Mouse (Mus musculus) mouse embryonic stem cell (cell line): ENCODE measurements around the gene Fam178b.
"Not testable (repeated sequence)": the region's sequence is repeated elsewhere in the genome, so short reads cannot be mapped to it uniquely, and the experiment has no call there.

ENCODE experiments used
- in situ Hi-C, 2 experiments: fragments of 300-500 bp; cut with MboI; formaldehyde crosslinking; loops; 1 replicate in 1 of 2; 3 replicates in 1 of 2; pipeline ENCODE4 v1.14.3; 2019 to 2020; ENCODE audit warnings: low sequenced_read_pairs in 2 of 2, low pct_unique_long_range_greater_than_20kb in 1 of 2, mixed read lengths in 1 of 2; ENCODE audit not compliant: unreplicated experiment in 1 of 2

Gene Fam178b

DNA sequence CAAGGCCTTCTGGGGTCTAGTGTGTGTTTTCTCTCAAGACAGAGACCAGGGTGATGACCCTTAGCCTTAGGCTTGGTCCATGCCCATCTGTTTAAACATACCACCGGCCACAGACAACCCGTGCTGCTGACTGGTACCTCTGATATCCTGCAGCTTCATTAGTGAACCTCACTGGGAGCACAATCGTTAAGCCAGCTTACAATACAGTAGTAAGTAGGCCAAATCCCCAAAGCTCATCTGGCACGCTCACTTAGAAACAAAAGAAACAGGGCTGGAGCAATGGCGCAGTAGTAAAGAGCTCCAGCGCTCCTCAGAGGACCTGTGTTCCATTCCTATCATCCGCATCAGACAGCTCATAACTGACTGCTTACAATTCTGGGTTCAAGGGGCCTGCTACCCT, 2.1 kb downstream of the Fam178b start:
- in situ Hi-C loops: no loop called here

DNA sequence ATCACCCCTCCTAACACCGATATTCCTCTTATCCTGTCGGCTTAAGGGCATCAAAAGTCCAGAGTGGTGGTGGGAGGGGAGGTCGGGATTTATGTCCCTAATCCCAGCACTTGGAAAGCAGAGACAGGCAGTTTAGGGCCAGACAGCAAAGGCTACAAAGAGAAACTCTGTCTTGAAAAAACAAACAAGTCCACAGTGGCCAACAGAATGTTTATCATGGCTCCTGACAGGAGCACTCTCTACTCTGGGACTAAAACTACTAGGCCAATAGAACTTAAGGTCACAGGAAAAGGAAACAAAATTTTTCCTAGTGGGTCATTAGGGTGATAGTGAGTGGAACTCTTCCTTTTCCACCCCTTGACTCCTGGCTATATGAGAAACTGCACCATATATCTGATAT, 8.0 kb downstream of the Fam178b start:
- in situ Hi-C loops: no loop called here

DNA sequence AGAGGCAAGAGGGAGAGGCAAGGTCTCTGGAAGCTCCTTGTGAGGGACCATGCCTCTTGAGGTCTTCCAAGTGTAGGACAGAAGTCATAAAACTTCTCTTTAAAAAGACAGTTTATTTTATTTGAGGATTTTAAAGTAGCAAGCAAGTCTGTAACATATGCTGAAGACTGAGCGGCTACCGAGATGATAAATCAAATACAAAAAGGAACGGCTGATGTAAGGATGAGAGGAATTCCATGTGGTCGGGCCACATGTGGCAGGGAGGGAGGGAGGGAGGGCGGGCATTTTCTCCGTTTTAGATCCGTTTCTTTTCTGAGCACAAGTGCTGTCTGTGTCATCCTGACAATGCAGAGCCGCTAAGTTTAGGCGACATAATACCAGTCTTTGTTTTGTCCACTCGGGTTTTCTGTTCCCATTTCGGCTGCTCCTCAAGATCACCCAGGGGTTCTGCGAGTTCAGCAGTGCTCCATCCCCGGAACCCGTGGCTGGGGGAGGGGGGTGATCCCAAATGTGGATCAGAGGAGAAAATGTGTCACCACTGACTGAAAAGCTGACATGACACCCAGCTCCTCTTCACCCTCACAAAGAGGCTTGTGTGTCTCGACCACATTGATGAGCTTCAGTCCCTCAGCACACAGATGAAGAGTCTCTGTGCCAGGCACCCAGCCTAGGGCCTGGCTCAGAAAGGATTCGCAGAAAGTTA, 10.2 kb downstream of the Fam178b start:
- in situ Hi-C loops: no loop called here

DNA sequence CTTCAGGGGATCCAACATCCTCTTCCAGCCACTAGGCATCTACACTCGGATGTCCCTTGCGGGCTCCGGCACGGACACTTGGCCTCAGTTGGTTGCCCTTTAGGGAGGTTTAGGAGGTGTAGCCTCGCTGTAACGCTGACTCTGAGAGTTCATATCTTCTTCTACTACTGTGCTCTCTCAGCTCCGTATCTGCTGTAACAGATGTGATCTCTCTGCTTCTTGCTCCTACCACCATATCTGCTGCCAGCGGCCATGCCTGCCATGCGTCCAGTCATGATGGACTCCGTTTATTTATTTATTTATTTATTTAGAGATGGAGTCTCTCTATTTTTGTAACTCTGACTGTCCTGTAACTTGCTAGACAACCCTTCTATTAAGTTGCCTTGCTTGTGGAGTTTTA, 11.7 kb downstream of the Fam178b start:
- in situ Hi-C loops: no loop called here

DNA sequence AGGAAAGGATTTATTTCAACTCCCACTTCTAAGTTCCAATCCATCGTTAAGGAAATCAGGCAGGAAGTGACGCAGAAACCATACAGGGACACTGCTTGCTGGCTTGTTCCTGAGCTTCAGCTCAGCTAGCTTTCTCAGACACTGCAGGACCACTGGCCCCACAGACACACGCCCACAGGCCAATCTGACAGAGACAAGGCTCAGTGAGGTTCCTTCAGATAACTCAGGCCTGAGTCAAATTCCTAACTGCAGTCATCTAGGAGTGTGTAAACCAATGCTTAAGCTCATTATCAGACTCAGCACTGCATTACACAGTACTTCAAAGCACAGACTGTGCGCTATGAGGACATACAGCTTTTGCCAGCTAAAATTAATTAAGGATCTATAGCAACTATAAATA, 12.7 kb downstream of the Fam178b start:
- in situ Hi-C loops: no loop called here

DNA sequence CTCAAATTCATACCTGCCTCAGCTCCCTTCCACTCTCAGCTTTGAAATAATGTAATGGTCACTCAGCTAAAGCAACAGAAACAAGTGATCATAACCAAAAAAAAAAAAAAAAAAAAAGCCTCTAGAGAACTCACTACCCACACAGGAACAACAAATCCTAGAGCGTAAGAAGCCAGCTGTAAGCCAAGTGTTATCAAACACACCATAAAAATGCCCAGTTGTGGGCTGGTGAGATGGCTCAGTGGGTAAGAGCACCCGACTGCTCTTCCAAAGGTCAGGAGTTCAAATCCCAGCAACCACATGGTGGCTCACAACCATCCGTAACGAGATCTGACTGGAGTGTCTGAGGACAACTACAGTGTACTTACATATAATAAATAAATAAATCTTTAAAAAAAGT, 15.0 kb downstream of the Fam178b start:
- in situ Hi-C loops: not testable (repeated sequence)

DNA sequence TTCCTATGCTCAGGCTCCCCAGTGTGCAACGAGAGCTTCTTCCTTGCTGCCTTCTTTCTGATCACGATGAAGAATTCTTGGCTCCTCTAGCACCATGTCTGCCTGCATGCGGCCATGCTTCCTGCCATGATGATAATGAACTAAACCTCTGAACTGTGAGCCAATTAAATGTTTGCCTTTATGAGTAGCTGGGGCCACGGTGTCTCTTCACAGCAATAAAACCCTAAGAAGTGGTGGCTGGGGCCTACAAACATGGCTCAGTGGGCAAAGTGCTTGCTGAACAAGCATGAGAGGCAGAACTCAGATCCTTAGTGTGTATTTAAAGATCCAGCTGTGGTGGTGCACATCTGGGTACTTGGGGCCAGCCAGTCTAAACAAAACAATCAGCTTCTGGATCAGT, 17.0 kb downstream of the Fam178b start:
- in situ Hi-C loops: no loop called here

DNA sequence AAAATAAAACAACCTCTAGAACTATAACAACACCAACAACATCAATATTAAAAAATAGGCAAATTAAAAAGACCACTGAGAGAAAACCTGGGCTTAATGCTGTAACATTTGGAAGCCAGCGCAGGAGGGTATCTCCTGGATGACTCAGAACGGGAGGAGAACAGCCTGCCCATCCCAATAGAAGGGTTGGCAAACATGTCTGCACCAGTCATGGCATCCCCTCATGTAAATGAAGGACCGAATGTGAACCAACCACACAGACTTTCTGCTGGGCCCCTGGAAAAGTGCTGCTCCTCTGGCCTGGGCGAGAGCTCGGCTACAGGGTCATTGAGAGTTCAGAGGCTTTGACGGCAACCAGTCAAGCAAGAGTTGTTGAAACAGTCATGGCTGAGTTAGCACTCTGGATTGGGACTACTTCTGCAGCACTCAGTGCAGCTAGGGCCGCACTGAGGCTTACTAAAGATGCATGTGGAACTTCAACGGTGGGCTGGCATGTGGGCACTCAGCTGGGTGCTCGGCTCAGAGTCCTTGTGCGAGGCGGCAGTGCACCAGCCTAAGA, 17.7 kb downstream of the Fam178b start:
- in situ Hi-C loops: no loop called here

DNA sequence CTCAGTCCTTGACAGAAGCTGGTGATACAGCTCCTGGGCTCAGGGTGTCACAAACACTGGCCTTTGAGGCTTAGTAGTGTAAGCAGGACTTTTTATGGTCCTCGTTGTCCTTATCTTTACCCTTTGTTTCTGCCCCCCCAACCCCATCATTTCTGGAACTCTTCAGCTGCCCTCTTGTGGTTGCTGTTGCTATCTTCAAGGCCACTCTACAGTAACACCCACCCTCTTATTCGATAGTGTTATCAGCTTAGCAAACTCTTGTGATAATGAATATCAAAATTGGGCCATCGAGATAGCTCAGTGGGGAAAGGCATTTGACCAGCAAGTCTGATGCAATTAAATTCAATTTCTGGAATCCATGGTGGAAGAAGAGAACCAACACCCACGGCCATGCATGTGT, 18.5 kb downstream of the Fam178b start:
- in situ Hi-C loops: no loop called here

DNA sequence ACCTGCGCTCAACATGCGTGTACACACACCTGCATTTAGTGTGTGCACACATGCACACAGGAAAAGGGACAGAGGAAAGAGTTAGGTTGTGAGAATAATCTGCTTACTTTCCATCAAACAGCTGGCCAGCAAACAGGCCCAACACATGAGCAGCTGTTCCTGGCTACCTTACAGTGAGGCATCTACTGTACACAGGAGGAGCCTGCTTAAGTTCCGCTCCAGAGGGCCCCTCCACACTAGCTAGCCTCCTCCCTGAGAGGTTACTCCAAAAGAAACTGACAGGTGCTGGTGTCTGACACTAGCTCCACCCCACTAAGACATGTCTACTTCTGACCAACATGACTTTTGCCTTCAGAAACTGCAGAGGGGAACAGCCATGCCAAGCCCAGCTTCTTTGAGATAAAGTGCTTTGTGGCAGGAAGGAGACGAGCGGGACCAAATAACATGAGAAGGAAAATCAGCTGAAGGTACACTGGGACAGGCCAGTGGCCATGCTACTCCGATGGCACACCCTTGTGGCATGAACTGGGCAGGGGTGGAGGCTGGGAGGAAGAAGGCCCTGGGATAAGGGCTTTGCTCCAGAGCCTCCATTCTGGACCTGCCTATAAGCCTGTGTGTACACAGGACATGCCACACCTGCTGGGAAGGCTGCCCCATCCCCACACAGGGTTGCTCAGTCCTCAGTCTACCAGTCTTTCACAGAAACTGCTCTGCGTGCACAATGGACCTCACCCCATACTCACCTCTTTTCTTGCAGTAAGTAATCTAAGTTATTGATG, 24.2 kb downstream of the Fam178b start:
- in situ Hi-C loops: no loop called here

DNA sequence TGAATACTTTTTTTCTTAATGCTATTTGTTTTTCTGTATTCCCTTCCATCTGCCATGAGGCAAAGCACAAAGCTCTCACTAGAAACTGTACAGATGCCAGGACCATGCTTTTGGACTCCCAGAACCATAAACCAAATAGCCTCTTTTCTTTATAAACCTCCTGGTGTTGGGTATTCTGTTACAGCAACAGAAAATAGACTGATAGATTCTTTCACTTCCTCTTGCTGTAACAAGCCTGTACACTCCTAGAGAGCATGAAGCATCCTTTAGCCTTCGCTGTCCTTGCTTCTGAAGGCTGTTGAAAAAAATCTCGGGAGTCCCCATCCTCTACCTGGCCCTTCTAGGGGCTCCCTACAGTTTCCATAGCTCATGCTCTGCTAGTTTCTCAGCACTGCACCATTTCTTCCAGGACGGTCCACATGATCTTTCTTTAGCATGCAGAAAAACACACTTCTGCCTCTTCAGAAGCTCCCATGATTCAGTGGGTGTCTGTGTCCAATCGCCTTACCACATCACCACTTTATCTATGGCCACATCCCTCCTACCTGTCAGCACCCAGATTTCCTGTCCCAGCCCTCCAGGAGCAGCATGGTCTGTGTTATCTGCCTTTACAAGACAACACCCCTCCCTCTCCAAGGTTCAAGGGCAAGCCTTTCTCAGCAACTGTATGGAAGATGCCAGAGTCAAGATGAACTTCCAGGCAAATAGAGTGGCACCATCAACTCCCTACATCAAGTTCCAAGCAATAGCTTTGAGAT, 25.1 kb downstream of the Fam178b start:
- in situ Hi-C loops: no loop called here

DNA sequence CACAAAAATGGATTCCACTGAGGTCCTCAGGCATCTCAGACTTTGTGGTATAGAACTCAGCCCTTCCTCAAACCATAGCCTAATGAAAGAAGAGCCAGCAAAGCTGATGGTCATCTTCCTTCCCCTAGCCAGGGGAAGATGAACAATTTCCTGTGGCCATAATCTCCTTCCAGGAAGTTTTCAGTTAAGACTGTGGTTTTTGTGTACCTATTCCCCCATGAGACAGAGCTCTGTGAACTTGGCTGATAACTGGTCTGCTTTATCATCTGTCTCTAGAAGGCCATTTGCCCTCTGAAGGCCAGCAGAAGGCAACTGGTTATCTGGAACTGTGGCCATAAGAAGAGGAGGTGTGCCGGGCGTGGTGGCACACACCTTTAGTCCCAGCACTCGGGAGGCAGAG, 26.8 kb downstream of the Fam178b start:
- in situ Hi-C loops: no loop called here

DNA sequence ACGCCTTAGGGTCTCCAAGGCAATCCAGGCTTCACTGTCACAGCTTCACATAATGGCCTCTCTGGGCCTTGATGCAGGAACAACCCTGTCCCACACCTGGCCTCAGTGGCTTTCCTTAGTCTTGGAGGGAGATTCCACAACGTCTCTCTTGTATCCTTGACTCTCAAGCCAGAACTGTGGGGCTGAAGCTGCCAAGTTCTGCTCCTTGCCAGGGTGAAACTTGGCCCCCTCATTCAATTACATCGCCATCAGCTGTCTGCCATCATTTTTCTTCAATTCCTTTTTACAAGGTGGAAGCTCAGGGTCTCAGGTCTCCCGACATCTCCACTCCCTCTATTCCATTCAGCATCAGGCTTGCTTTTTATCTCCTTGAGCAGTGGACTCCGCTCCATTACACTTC, 27.9 kb downstream of the Fam178b start:
- in situ Hi-C loops: no loop called here

DNA sequence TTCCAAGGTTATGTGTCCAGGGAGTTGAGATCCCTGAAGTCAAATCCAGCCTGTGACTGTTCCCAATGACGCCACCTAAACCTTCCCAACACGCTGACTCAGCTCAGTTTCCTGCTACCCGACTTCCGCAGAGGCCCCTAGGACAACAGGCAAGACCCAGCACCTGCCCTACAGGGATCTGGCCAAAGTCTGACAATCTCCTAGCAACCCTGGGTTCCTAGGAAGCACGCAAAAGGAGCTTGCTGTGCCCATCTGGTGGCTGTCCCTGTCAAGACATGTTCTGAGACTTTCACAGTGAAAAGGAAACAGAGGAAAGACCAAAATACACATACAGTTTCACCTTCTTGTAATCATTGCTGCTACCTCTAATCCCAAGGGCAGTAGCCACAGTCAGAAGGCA, 35.4 kb downstream of the Fam178b start:
- in situ Hi-C loops: no loop called here

DNA sequence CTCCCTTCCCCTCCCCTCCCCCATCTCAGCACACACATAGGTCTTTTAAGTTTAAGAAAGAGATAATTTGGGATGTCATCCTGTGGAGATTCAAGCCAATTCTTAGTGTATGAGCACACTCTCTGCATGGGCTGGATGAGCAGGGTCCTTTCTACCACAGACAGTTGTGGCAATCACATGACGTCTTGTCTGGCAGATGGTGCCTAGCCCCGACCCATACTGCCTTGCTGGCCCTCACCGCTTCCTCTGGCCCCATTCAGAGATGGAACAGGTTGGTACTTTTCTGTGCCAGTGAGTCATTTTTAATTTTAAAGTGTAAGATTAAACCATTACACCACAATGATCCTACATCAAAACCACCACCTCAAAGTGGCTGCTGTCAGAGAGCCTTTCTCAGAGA, 36.7 kb downstream of the Fam178b start:
- in situ Hi-C loops: no loop called here

DNA sequence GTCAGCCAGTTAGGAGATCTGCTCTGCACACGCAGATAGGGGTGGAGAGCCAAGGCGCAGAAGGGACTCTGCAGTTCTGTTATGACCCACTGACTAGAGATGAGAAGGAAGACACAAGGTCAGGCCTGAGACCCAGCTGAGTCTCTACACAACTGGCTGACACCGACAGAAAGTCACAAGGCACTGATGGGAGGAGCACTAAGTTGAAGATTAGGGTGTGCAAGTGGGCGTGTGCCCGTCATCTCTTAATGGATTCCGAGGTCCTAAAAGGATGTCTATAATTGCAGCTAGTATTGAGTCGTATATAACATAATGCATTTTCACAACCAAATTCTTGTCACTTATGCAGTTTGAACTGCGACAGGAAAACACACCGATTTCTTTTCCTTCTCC, 38.4 kb downstream of the Fam178b start:
- in situ Hi-C loops: no loop called here

DNA sequence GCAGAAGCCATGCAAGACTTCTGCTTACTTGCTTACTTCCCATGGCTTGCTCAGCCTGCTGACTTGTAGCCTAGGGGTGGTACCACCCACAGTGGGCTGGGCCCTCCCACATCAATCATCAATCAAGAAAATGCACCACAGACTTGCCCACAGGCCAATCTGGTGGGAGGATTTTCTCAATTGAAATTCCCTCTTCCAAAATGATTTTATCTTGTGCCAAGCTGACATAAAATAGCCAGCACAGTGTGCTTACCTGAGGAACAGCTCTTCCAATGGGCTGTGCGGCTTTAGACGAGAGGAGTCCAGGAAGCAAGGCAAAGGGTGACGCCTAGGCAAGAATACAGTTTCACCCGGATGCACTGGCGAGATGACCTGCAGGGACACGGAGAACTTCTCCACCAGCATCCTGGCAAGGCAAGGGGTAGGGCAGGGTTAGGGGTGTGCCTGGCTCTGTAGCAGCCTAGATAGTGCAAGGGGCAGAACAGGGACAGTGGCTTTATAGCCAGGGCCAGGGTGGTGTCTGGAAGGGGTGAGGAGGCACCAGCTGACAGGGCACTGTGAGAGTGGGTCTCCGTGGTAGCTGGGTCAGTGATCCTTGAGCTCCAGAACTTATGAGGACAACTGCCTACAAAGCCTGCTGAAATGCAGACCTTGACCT, 38.9 kb downstream of the Fam178b start:
- in situ Hi-C loops: no loop called here

DNA sequence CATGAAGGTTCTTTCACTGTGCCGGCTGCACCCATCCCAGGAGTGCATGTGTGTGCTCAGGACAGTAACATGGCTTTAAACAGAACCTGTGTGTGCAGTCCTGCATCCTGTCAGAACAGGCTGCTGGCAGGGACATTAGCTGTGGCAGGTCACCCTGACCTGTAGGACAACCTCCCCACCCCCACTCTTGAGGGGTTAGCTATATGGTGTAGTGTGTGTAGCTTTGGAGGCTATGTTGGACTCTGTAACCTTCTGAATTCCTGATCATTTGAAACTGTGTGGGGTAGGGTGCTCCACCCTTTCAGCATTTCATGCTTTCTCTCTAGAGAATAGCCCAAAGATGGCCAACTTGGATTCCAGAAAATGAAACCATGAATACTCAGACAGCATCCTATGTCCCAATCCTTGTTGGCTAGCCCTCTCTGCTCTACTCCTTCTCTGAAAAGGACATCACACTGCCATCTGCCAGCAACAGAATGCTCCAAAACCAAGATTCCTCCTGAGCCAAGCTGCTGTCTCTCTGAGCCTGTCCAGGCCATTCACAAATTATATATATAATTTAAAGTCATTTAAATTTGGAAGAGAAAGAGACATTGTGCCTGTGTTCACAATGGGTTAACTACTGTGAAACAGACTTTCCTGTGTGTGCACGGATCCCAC, 47.0 kb downstream of the Fam178b start:
- in situ Hi-C loops: no loop called here
